Comparison of ENCODE assay signal across 20 mouse cellular contexts in genomic region chr11:35364469-35364868, GRCm38 (mm10).
DNase-seq lines count a peak whose midpoint lies in the region; ATAC-seq lines count a peak whose summit lies in the region.
"Had no signal": no experiment of that assay in that cellular context is flagged by ENCODE, and none has a peak within 500 bp of the region (broad histone marks: within the 10 kb centered on the region; RNA-seq: fewer than 3 reads in every experiment).

No protein-coding gene starts in this region.

- H3K4me3 ChIP-seq in kidney, embryonic 14.5 days (ENCODE audit: low read length), result no peak overlapping the region
- H3K4me3 ChIP-seq in lung, embryonic 16.5 days (ENCODE audit: low read length), result no peak overlapping the region
- H3K4me3 ChIP-seq in embryonic facial prominence, embryonic 10.5 days, result no peak overlapping the region
- H3K4me3 ChIP-seq in limb, embryonic 11.5 days (ENCODE audit: low read depth, low read length), result no peak overlapping the region
- H3K4me3 ChIP-seq: embryonic facial prominence, embryonic 13.5 days; forebrain, embryonic 13.5 days; heart, adult 2 months; heart, embryonic 15.5 days had no signal

- 0 out of 2 replicates have a peak, but pooled peaks have one; percentile 11 for ATAC-seq in kidney, embryonic 14.5 days (ENCODE audit: low FRiP score, low TSS enrichment)
- peak; percentile 54; the same call in 1 of the 2 replicates for ATAC-seq in lung, embryonic 16.5 days (ENCODE audit: low read depth)
- no peak for ATAC-seq in limb, embryonic 11.5 days (ENCODE audit: insufficient number of reproducible peaks, low FRiP score, low TSS enrichment, low read depth)
- ATAC-seq: forebrain, embryonic 13.5 days had no signal

- no peak overlapping the region for H3K9ac ChIP-seq in kidney, embryonic 14.5 days (ENCODE audit: low read depth, low read length)
- no peak overlapping the region for H3K9ac ChIP-seq in lung, embryonic 16.5 days (ENCODE audit: low read length)
- H3K9ac ChIP-seq in limb, embryonic 11.5 days (ENCODE audit: low read length), result no peak overlapping the region
- H3K9ac ChIP-seq: embryonic facial prominence, embryonic 13.5 days; forebrain, embryonic 13.5 days; forebrain, postnatal 0 days; heart, embryonic 15.5 days; hindbrain, embryonic 14.5 days had no signal

- H3K27ac ChIP-seq in kidney, embryonic 14.5 days (ENCODE audit: low read depth, low read length), result no peak overlapping the region
- no peak overlapping the region for H3K27ac ChIP-seq in lung, embryonic 16.5 days (ENCODE audit: low read length)
- no peak overlapping the region for H3K27ac ChIP-seq in embryonic facial prominence, embryonic 10.5 days (replicated peaks)
- H3K27ac ChIP-seq in limb, embryonic 11.5 days (replicated peaks; ENCODE audit: low read depth, low read length), result no peak overlapping the region
- H3K27ac ChIP-seq: embryonic facial prominence, embryonic 13.5 days; forebrain, embryonic 13.5 days; heart, adult 2 months; heart, embryonic 15.5 days; hindbrain, embryonic 14.5 days had no signal

- H3K9me3 ChIP-seq in kidney, embryonic 14.5 days (ENCODE audit: control insufficient read depth, low read length), result peaks cover 3% of the 10 kb centered on the region; the same call in 1 of the 2 replicates
- no peaks in the 10 kb centered on the region for H3K9me3 ChIP-seq in lung, embryonic 16.5 days (ENCODE audit: control insufficient read depth, low read length)
- H3K9me3 ChIP-seq in embryonic facial prominence, embryonic 10.5 days, result peaks cover 7% of the 10 kb centered on the region
- peaks cover 4% of the 10 kb centered on the region; the same call in 1 of the 2 replicates for H3K9me3 ChIP-seq in limb, embryonic 11.5 days (ENCODE audit: control insufficient read depth, low read length)
- H3K9me3 ChIP-seq: embryonic facial prominence, embryonic 13.5 days; heart, embryonic 15.5 days had no signal

- DNase-seq in kidney, postnatal 10 days, result no peak
- no peak for DNase-seq in lung, postnatal 4 days
- DNase-seq in embryonic facial prominence, embryonic 10.5 days (ENCODE audit: low spot score), result peak; percentile 49
- peak; percentile 43 for DNase-seq in limb, embryonic 11.5 days (ENCODE audit: low spot score)
- DNase-seq in left cerebral cortex, postnatal 25 days (ENCODE audit: low spot score in 2 of 2), result no peak
- DNase-seq: adrenal gland, postnatal 14 days; cerebellum, adult 18-20 months; cerebellum, adult 9-11 months; cerebellum, postnatal 36 days; forebrain, postnatal 0 days; gastrocnemius, postnatal 14 days; heart, adult 2 months; heart, postnatal 14 days had no signal

- H3K27me3 ChIP-seq in kidney, embryonic 14.5 days (ENCODE audit: control insufficient read depth, insufficient read depth, low read length), result no peaks in the 10 kb centered on the region
- peaks cover 3% of the 10 kb centered on the region; the same call in 1 of the 2 replicates for H3K27me3 ChIP-seq in lung, embryonic 16.5 days (ENCODE audit: control insufficient read depth, insufficient read depth, low read depth, low read length)
- H3K27me3 ChIP-seq in embryonic facial prominence, embryonic 10.5 days (replicated peaks; ENCODE audit: low read depth, poor library complexity, severe bottlenecking), result peaks cover 21% of the 10 kb centered on the region; the same call in 1 of the 2 replicates
- no peaks in the 10 kb centered on the region for H3K27me3 ChIP-seq in limb, embryonic 11.5 days (ENCODE audit: control insufficient read depth, insufficient read depth, low read length)
- H3K27me3 ChIP-seq: embryonic facial prominence, embryonic 13.5 days; heart, embryonic 15.5 days had no signal

- no peak overlapping the region for H3K4me2 ChIP-seq in kidney, embryonic 14.5 days (replicated peaks; ENCODE audit: low read depth, low read length)
- no peak overlapping the region for H3K4me2 ChIP-seq in lung, embryonic 16.5 days (ENCODE audit: low read depth, low read length)
- no peak overlapping the region for H3K4me2 ChIP-seq in limb, embryonic 11.5 days (ENCODE audit: low read depth, severe bottlenecking)
- H3K4me2 ChIP-seq: embryonic facial prominence, embryonic 13.5 days; forebrain, embryonic 13.5 days; heart, embryonic 11.5 days; heart, embryonic 15.5 days; hindbrain, embryonic 14.5 days had no signal

- H3K4me1 ChIP-seq in kidney, embryonic 14.5 days (ENCODE audit: control insufficient read depth, insufficient read depth, low read length), result no peaks in the 10 kb centered on the region; the same call in 1 of the 2 replicates
- 0 out of 2 replicates have a peak, but pooled peaks cover 5% of the 10 kb centered on the region for H3K4me1 ChIP-seq in lung, embryonic 16.5 days (replicated peaks; ENCODE audit: control insufficient read depth, insufficient read depth, low read length)
- H3K4me1 ChIP-seq in embryonic facial prominence, embryonic 10.5 days, result peaks cover 58% of the 10 kb centered on the region
- peaks cover 29% of the 10 kb centered on the region for H3K4me1 ChIP-seq in limb, embryonic 11.5 days (ENCODE audit: control insufficient read depth, insufficient read depth, low read length)
- H3K4me1 ChIP-seq: heart, embryonic 15.5 days had no signal

- intact Hi-C loops in left cerebral cortex, postnatal 25 days (cut with DNase I), result no loop called here

- no peaks in the 10 kb centered on the region for H3K36me3 ChIP-seq in kidney, embryonic 14.5 days (ENCODE audit: control insufficient read depth, insufficient read depth, low read length)
- H3K36me3 ChIP-seq in lung, embryonic 16.5 days (ENCODE audit: control insufficient read depth, insufficient read depth, low read length), result no peaks in the 10 kb centered on the region
- H3K36me3 ChIP-seq in embryonic facial prominence, embryonic 10.5 days (replicated peaks), result no peaks in the 10 kb centered on the region
- no peaks in the 10 kb centered on the region for H3K36me3 ChIP-seq in limb, embryonic 11.5 days (ENCODE audit: control insufficient read depth, insufficient read depth, low read length)
- H3K36me3 ChIP-seq: heart, embryonic 15.5 days had no signal

- 26% methylated on average over 10 of the region's 10 CpGs for WGBS in kidney, embryonic 14.5 days
- WGBS in lung, embryonic 16.5 days, result 33% methylated on average over 10 of the region's 10 CpGs
- WGBS in embryonic facial prominence, embryonic 10.5 days, result 50% methylated on average over 10 of the region's 10 CpGs
- WGBS in limb, embryonic 11.5 days, result 16% methylated on average over 10 of the region's 10 CpGs

Comparison
In these comparisons a context has a peak if more than half of its experiments do, and no peak if none do; other contexts are left out.
1. DNase-seq: peak in embryonic facial prominence, embryonic 10.5 days (single experiment) and limb, embryonic 11.5 days (single experiment); none in kidney, postnatal 10 days (single experiment), lung, postnatal 4 days (0 of 2) and left cerebral cortex, postnatal 25 days (0 of 2).